Mouse (Mus musculus) cerebellum, adult 18-20 months (tissue): ENCODE results near the gene Kcnq1.
A peak's percentile ranks its signal among the peaks of the same experiment; 100 is the strongest.

Source experiments
- DNase-seq, 2 experiments: peaks; one replicate each; pipeline ENCODE4 v3.0.0; 2021

The Kcnq1 gene

DNA sequence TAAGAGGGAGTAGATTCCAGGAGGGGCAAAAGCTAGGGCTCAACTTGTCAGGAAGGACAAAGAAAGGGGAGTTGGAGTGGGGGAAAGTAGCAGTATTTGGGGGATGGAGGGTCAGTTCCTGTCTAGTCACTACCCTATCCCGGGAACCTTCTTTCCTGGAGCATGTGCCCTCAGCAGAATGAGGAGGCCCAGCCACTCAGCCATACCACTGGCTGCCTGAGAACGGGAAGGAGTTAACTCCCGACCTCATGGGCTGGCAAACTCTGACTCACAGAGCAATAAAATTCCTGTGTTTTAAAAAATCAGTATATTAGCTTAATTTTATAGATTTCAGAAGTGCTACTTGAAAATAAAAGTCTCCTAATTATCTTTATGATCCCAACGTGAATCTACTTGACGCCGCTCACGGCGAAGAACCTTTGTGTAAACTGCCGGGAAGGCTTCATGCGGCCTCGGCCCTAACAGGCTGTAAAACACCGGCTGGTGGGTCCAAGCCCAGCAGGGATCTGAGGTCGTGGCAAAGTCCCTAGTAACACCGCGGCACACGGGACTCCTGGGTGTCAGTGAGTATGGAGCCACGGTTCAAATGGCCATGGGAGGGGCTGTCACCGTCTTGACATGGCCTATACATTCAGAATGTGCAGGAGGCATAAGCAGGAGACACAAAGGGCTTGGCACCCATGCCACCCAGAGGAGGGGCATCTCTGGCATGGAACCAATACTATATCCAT, 222.2 kb downstream of the Kcnq1 start:
- DNase-seq: no peak

DNA sequence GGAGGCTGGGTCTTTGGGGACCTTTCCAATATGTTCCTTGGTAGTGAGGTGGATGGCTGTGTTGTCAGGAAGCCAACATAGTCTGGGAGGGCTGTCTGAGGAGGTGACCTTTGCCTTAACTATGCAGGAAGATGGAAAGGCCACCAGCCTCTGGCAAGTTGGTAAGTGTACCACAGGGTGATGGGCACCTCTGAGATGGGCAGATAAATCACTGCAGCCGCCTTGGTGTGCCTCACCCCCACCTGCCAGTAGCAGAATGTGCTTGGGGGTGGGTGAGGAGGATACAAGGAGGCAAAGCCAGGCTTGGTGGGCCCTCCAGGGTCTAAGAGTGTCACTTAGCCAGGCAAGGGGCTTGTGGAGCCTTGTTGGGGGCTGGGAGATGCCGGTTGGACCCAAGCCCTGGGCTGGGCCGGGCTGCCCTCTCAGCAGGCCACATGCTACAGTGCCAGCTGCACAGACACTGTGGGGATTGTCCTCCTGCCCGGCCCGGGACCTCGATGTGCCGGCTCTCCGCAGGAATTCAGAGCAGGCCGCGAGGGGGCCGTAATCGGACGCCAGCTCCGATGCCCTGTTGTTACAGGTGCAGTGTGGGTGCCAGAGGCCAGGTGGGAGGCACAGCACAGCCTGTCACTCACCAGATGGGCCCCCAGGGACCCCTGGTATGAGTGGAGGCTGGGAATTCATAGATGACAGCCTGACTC, 223.1 kb downstream of the Kcnq1 start:
- peak; percentile 11 to 22 for DNase-seq

DNA sequence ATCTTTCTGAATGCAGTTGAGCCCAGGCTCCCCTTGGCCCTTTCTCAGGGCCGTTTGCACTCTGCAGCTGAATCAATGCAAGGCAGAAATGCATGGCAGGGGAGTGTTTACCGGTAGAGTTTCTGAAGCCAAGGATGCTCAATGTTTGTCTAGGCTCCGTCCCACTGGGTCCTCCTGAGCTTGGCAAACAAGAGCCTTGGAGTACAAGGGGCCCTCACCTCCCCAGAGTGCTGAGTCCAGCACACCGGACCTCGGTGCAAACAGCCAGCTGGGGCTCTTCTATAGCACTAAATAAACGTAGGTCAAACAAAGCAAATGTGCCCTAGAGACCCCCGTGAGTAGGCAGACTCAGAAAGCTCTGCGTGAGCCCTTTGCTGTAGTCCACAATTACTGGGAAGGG, 226.9 kb downstream of the Kcnq1 start:
- DNase-seq: no peak

DNA sequence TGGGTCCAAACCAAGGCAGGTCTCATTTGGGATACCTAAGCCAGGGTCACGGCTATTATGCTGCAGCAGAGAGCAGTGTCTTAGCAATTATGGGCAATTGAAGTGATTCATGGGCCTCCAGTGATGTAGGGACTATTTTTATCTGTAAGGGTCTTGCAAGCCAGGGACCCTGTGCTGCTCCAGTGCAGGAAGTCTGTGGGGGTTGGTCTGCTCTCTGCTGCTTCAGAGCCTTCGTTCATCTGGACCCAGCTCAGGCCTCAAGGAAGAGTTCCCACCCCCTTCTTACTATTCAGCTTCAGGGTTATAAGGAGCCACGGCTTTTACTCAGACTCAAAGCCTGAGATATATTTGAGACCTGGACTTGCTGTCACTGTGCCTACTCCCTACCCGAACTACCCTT, 227.4 kb downstream of the Kcnq1 start:
- DNase-seq: no peak

DNA sequence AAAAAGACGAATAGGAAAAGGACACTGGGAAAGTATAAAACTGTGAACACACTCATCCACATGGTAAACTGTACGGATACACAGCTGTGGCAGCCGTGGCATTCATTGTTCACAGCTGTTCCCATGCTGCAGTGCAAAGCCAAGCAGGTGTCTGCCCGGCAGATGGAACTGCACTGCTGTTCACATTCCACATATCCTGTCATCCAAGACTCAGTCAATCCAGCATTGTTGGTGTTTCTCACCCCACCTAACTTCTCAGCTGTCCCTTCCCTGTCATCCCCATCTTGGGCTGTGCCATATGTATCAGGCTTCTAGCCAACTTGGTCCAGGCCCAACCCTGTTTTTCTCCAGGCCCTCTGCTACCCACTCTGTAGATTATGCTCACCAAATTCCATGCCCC, 232.5 kb downstream of the Kcnq1 start:
- DNase-seq: no peak

DNA sequence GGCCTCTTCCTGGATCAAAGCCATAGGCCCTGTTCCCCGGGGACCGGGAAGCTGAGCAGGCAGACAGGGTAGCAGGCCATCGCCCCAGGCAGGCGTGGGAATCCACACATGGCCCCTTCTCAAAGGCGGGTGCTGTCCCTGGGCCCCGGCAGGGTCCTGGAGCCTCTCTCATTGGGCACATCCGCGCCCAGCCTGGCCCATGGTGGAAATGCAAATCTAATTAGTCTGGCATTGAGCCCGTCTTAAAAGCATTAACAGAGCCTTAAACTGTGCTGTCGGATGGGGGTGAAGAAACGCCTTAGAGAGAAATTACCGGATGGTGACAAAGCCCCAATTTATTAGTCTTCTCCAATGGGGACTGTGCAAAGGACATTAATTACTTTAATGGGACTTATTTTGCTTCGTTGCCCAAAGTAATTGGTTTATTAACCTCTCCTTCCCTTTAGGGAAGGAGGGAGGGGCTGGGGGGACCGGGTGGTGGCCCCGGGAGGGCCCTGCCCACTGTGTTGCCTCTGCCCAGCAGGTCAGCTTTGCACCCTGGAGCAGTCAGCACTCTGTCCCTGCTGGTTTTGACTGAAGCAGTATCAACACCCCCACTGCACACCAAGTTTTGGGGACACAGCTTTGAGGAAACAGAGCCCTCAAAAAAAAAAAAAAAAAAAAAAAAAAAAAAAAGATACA, 234.6 kb downstream of the Kcnq1 start:
- DNase-seq: no peak

DNA sequence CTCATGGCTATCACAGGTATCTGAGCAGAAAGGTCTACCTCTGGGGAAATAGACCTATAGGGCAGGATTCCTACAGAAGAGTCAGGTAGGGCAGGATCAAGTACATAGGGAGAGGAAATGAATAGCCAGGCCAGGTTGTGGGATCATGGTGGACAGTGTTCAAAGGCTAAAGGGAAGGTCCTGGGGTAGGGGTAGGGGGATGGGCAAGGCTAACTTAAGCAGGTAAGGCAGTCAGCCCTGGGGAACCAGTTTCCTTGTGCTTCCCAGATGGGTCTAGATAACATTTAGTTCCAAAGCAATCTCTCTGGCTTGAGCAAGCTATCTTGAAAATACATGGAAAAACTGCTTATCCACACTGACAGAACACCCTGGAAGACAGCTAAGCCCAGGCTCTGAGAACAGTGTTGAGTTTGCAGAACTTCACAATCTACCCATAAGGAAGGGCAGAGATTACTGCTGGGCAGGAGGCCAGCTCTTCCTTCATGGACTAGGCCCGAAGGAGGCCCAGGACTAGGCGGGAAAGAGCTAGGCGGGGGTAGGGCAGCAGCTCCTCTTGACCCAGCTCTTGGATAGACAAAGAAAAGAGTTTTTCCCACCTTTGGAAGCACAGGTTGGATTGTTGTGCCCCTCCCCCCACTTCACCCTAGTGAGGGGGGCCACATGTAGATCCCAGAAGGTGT, 235.3 kb downstream of the Kcnq1 start:
- DNase-seq: no peak

DNA sequence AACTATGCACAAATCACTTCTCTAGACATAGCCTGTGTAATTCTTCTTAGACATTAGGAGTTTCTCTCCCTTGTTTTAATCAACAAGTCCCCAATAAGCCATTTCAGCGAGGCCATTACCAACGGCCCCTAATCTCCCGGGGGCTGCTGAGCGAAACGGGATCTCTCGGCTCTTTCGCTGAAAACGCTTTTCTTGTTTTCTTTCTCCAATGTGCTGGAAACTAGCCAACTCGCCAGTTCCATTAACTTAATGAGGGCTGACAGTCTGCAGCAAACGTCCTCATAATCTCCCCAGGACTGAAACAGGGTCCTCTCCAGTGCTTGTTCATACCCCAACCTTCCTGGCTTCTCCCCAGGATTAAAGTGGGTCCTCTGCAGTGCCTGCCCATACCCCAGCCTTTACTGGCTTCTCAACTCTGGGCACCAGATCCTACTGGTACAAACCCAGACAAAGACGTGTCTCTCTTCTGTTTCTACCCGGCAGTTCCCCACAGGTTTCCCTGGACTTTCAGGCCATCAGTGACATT, 237.7 kb downstream of the Kcnq1 start:
- DNase-seq: no peak

DNA sequence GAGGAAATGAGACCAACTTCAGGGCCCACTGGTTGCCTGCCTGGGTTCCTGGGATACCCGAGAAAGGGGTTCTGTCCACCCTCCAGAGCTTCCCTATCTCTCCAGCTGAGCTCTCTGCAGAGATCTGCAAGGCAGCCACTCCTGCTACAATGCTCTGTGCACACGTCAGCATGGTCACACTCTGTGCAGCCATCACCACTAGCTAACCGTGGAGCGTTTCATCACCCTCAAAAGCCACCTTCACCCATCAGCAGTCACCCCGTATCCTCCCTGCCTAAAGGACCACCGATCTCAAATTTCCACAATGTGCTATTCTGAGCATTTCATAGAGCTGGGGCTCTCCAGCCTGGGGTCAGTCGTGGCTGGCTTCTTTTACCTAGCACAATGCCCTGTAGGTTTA, 243.1 kb downstream of the Kcnq1 start:
- no peak for DNase-seq

DNA sequence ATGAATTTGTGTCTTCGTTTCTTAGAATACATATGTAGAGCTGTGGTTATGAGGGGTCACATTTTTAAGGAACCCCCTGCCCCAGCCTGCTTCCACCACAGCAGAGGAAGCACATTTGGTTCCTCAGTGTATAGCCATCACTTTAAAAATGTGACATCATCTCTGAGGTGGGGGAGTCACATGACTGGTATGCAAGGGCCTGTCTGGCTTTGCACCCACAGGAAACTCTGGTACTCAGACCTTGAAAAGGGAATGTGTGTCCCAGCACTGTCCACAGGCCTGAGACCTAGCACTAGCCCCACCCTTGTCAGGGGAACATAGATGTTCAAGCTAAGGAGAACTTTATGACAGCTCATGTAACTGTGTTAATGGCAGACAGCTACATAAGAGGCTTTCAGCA, 243.7 kb downstream of the Kcnq1 start:
- no peak for DNase-seq

DNA sequence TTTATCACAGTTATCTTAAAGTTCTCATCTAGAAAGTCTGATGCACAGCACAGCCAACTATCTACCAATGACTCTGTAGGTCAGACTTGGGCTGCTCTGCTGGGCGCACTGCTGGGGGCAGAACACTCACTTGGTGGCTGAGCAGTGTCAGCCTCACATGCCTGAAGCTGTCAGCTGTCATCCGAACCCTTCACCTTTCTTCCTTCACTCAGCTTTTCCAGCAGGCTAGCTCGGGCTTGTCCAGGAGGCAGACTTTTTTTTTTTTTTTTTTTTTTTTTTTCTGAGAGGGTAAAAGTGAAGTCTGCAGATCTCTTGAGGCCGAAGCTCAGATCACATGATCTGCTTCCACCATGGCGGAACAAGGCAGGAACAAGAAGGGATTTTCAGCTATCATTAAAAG, 249.7 kb downstream of the Kcnq1 start:
- DNase-seq: no peak

DNA sequence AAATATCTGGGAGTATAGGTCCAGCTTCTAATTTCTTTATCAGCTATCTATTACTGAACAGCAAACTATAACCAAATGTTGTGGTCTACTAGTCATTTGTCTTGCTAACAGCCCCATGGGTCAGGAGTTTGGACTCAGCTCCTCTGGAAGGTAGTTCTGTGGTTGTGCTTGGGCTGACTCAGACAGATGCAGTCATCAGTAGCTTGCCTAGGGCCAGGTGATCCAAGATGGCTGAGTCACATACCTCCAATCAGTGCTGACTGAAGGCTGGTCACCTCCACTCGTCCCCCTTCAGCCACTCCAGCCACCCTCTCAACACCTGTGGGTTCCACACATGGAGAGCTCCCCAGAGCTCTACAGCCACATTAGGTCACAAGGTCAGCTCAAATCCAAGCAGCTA, 250.9 kb downstream of the Kcnq1 start:
- DNase-seq: no peak

DNA sequence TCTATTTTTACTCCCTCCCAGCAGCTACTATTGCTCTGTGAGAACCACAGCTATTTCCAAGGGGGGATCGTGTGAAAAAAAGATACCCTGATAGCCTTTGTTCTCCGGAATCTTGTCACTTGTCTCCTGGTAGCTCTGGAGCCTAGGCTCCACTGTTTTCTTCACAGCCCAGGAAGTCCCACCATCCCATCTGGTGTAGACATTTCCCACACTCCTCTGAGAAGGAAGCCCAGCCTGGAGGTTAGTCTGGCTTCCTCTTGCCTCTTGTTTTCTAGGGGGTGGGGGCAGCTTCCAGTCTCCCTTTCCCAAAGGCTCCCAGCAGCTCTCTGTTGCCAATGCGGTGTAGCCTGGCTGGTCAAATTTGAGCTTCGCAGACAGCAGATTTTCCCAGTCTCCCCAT, 251.7 kb downstream of the Kcnq1 start:
- DNase-seq: no peak

DNA sequence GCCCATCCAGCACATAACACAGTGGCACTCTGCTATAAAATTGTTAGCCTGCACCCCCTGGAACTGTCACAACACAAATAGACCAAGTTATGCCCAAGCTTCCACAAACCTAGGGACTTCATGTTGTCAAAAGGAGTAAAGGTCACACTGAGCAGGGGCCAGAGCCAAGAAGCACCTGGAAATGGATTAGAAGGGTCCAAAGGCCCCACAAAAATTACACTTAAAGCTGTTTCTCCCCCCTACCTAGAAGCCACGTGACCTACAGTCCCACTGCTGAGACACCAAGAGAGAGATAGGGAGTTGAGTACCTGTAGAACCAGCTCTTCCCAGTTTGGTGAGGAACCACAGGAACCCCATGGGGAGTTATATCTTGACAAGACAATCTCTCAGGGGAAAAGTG, 253.6 kb downstream of the Kcnq1 start:
- no peak for DNase-seq

DNA sequence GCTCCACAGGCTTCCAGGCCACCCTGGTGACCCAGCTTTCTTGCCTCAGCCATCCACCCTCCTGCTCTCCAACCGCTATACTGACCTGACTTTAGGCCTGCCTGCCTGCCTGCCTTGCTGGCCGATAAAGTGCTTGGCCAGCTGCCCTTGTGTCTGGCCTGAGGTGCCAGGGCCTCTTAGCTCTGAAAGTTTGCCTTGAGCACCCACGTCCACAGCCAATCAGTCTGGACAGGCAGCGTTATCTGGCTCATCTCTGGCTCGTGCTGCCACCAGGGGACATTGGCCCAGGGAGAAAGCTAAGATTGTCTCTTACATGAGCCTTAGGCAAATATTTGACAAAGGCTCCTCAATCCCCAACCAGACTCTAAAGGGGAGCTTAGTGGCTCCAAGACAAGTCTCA, 254.6 kb downstream of the Kcnq1 start:
- no peak for DNase-seq

DNA sequence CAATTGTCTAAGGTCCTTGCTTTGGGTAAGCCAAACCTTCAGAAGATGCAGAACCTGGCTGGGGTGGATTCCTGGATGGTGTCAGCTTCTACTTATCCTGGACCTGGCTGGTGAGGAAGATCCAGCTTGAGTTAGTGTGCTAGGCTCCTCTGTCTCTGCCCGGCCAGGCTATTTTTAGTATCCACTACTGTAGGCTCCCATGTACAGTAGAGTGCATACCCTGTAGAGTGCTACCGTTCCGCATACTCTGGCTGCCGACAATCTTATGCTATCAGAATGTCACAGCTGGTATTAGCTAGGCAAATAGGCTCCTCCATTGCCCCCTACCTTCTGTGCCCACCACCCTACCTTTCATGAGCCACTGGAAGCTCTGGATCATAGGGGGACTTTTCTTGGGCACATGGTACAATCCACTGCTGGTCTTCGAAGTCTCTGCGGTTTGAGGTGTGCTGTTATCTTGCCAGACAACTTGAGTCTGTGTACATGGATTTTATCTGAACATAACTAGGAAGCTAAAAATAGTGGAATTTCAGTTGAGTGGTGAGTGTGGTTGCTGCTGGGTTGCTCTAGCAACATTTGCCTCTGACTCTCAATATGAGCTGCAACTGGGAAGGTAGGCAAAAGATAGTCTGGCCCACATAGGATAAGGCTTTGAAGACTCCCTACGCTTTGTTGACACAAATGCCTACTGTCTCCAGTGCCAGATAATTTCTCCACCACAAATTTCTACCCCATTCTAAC, 258.1 kb downstream of the Kcnq1 start:
- DNase-seq: no peak

DNA sequence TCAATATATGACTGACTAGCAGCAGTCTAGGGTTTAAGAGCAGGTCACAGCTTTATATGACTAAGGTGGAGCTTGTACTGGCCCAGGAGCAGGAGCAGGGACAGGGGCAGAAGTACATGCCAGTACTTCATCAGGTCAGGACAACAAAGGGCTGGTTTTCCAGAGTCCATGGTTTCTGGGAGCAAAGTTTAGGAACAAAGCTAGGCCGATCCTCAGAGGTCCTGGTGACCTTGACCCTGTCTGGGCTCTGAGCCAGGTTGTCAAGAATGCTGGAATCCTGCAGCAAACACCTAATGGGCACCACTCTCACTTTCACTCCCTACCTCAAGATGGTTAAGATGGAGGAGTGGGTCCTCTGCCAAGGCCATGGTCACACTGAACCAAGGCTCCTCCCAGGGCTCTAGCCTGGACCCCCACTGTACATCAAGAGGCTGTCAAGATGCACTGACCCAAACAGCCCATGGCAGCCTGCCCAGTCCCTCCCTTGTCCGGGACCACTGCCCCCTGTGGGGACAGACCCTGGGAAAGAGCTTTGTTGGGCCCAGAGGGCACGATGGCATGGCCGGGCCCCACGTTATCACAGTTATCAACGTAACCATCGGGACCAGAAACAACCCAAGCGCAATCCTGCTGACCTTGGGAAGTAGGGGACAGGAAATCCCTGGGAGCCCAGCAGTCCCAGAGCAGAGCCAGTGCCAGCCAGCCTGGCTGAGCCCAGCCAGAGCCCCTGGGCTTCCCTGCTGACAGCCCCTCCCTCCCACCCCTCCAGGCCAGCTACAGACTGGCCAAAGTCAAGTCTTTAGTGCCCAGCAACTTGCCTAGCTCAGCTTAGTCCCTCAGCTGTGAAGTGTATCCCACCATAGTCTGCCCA, 259.0 kb downstream of the Kcnq1 start:
- DNase-seq: no peak

DNA sequence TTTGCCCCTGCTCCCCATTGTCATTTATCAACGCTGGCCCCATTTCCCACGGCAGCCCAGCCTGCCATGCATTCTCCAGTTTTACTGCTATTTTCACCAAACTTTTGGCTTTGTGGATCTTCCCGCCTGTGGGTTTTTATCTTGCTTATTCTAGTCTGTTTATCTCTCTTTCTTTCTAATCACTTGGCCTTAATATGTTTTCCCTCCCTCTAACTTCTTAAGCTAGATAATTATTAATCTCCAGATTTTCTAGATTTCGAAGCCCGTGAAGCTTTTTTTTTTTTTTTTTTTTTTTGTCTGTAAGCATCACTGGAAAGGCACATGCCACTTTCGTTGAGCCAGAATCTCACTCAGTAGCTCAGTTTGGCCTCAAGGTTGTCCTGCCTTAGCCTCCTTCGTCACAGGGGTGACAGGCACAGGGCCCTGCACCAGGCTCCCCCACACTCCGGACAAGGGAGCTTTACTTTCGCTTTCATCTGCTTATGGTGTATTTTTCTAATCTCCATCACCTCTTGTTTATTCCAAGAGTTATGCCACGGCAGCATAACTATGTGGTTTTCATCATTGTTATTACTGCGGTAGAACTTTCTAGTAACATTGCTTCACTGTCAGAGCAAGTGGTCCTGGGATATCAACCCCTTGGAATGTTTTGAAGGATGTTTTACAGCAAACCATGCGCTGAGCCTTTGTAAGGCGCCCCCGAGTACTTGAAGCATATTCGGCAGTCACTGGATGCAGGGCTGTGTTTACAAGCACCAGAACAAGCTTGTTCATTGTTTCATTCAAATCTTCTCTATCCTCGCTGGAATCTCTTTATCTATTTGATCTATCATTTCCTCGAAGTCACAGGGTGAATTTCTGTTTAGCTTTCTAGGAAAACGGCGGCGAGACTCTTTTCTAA, 261.5 kb downstream of the Kcnq1 start:
- DNase-seq: no peak

DNA sequence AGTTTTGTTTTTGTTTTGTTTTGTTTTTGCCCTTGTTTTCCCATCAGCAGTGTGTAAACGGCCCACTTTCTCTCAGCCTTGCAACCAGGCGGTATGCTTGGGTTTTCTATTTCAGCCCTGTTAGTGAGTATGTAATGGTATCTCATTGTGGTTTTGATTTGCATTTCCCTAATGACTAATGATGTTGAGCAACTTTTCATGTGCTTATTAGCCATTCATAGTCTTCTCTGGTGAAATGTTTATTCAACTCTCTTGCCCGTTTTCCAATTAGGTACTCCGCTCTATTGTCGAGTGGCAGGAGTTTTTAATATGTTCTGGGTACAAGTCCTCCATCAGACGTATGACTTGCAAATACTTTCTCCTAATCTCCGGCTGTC, 262.1 kb downstream of the Kcnq1 start:
- DNase-seq: no peak

DNA sequence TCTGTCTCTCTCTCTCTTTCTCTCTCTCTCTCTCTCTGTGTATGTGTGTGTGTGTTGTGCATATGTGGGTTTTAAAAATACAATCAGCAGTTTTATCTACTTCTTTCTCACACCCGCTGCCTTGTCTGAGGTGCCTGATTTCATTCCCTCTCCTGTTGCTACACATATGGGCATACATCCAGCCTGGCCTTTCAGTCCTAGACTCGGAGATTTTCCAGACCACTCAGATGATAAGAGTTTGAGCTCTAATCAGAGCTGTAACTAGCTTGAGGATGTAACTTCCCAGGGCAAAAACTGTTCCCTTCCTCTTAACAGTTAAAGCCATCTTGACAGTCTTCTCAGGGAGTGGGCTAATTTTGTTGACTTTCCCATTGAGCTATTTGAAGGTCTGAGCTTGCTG, 265.2 kb downstream of the Kcnq1 start:
- DNase-seq: no peak

DNA sequence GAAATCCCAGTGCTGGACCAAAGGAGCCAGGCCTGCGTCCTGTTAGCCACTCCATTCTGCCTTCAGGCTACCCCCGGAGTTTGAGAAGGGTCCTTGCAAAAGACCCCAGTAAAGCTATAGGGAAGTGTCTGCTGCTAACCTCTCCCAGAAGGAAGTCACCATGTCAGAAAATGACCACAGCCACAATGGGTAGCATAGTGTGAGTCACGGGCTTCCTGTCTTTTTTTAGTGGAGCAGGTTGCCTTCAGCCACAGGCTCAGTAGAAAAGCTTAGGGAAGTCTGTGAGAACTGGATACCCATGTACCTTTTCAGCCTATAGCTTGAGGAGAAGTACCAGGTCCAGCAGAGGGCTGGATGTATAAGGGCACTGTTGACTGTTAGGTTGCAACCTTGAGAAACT, 267.1 kb downstream of the Kcnq1 start:
- no peak for DNase-seq
